Mouse (Mus musculus) liver, embryonic 12.5 days (tissue): ENCODE data around the gene Prm1. TPM values are rescaled to one million over a fixed set of nuclear protein-coding genes. Genes with fewer than 3 reads are reported as not detected.

Experiments
- ATAC-seq: fragments of 200-750 bp; cut with Nextera tagmentation; 2 replicates; pipeline ENCODE4 v1.8.0; 2017; ENCODE audit warnings: moderate number of reproducible peaks, mild to moderate bottlenecking, moderate library complexity
- H3K27ac ChIP-seq: fragments of 300-500 bp; sonication (generic); 2 replicates; pipeline ENCODE4 v1.5.1; 2016; ENCODE audit warnings: mild to moderate bottlenecking
- H3K27me3 ChIP-seq: fragments of 300-500 bp; sonication (generic); replicated peaks from 2 replicates; pipeline ENCODE4 v1.6.1; 2016; ENCODE audit warnings: mild to moderate bottlenecking, moderate library complexity
- H3K36me3 ChIP-seq: fragments of 300-500 bp; sonication (generic); 2 replicates; pipeline ENCODE4 v1.6.1; 2016; ENCODE audit warnings: mild to moderate bottlenecking, moderate library complexity
- H3K4me1 ChIP-seq: fragments of 300-500 bp; sonication (generic); 2 replicates; pipeline ENCODE4 v1.6.1; 2016
- H3K4me2 ChIP-seq: fragments of 300-500 bp; sonication (generic); 2 replicates; pipeline ENCODE4 v1.6.1; 2016; ENCODE audit warnings: mild to moderate bottlenecking, moderate library complexity
- H3K4me3 ChIP-seq: fragments of 300-500 bp; sonication (generic); 2 replicates; pipeline ENCODE4 v1.5.1; 2016; ENCODE audit warnings: mild to moderate bottlenecking, moderate library complexity
- H3K9ac ChIP-seq: fragments of 300-500 bp; sonication (generic); 2 replicates; pipeline ENCODE4 v1.6.1; 2016; ENCODE audit warnings: mild to moderate bottlenecking, moderate library complexity
- H3K9me3 ChIP-seq: fragments of 300-500 bp; sonication (generic); replicated peaks from 2 replicates; pipeline ENCODE4 v1.6.1; 2016; ENCODE audit warnings: mild to moderate bottlenecking, moderate library complexity
- WGBS: fragments of 180-500 bp; shearing (Covaris S2); methylation state at CpG from one replicate; pipeline ENCODE4 v1.1.7; 2016; ENCODE audit not compliant: insufficient replicate concordance; 5-methylcytosine and 5-hydroxymethylcytosine counted together
- polyA plus RNA-seq: library from polyadenylated mRNA; unstranded; fragments of >200 nt; fragmentation: Nextera tagmentation; extraction: Ambion mirVana; gene quantifications from 2 replicates; pipeline ENCODE4 v1.2.1, GENCODE M21; 2016

Gene Prm1
- polyA plus RNA-seq, 1 experiment from 2014 or later = not detected

DNA sequence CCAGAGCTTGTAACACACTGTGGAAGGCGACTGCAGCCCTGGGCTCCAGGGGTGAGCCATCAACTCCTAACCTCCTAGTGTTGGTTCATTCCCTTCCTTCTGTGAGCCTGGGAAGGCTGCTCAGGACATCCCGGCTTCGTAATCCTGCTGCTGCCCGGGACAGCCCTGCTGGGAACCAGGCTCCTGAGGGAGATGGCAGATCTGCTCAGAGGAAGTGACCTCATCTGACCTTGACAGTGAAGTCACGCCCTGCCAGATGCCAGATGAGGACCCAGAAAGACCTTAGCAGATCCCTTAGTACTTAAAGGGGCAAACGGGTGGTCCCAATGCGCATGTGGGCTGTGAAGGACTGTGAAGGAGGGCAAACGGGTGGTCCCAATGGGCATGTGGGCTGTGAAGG lies 44.5 kb downstream of the Prm1 start:
- Histone ChIP-seq H3K4me3 (no peak overlapping the region), H3K4me2 (no peak overlapping the region), H3K9ac (no peak overlapping the region), H3K4me1 (peaks cover 7% of the 10 kb centered on the region; the same call in 1 of the 2 replicates), H3K27ac (no peak overlapping the region), H3K9me3 (no peaks in the 10 kb centered on the region), H3K36me3 (no peaks in the 10 kb centered on the region), H3K27me3 (peaks cover 19% of the 10 kb centered on the region)
- whole genome bisulfite sequencing = 43% methylated on average over 8 of the region's 8 CpGs
- no peak for ATAC-seq

DNA sequence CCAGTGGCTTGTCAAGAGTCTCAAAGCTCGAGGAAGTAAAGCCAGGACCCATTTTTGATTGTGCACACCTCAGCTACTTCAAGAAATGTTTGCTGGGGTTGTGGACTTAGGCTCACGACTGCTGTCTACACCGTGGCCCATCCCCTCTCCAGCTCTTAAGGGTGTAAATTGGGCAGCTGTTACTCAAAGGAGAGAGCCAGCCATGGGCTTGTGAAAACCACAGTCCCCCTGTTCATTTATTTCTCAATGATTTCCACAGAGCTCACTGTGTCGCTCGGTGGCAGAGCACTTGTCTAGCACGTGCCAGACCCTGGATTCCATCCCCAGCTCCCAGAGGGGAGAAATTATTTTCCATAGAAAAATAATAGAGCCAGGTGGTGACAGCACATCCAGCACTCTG lies 49.5 kb downstream of the Prm1 start:
- ATAC-seq = no peak
- no peaks in the 10 kb centered on the region for H3K9me3 ChIP-seq
- peaks cover 14% of the 10 kb centered on the region for H3K27me3 ChIP-seq
- no peak overlapping the region for H3K27ac ChIP-seq
- 51% methylated on average over 6 of the region's 6 CpGs for WGBS
- H3K4me3 ChIP-seq = no peak overlapping the region
- no peaks in the 10 kb centered on the region for H3K36me3 ChIP-seq
- peaks cover 4% of the 10 kb centered on the region; the same call in 1 of the 2 replicates for H3K4me1 ChIP-seq
- H3K9ac ChIP-seq = no peak overlapping the region
- no peak overlapping the region for H3K4me2 ChIP-seq

DNA sequence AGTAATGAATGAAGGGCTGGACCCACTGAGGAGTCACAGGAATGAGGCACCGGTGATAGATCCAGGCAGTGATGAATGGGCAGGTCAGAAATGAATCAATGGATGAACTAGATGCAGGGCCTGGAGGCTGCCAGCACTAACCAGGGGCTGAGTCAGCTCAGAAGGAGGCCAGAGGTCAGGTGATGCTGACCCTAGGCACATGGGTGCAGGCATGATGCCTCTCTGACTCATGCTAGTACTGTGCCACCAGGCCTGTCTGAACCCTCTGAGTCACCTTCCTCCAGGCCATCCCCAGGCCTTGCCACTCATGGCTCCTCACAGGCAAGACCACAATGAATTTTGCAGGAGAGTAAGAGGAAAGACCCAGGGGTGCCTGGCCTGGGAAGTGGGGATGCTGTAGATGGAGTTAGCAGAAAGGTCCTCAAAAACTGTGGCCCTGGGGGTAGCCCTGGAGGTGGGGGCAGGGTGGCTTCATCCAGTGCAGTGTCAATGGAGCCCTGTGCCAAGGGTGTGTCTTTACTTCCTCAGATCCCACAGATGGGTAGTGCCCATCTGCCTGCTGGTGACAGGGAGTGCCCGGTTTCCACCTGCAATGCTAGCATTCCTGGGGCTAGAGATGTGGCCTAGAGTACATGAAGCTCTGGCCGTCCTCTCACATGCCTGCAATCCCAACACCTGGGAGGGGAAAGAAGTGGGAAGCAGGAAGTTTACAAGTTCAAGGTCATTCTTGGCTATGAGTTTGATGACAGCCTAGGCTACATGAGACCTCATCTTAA lies 50.9 kb downstream of the Prm1 start:
- 72% methylated on average over 3 of the region's 3 CpGs for WGBS
- H3K4me2 ChIP-seq = no peak overlapping the region
- H3K27ac ChIP-seq = no peak overlapping the region
- peaks cover 13% of the 10 kb centered on the region; the same call in 1 of the 2 replicates for H3K27me3 ChIP-seq
- H3K4me3 ChIP-seq = no peak overlapping the region
- H3K9ac ChIP-seq = no peak overlapping the region
- no peaks in the 10 kb centered on the region for H3K36me3 ChIP-seq
- ATAC-seq = peak; percentile 22; the same call in 1 of the 2 replicates
- H3K9me3 ChIP-seq = no peaks in the 10 kb centered on the region
- no peaks in the 10 kb centered on the region for H3K4me1 ChIP-seq

DNA sequence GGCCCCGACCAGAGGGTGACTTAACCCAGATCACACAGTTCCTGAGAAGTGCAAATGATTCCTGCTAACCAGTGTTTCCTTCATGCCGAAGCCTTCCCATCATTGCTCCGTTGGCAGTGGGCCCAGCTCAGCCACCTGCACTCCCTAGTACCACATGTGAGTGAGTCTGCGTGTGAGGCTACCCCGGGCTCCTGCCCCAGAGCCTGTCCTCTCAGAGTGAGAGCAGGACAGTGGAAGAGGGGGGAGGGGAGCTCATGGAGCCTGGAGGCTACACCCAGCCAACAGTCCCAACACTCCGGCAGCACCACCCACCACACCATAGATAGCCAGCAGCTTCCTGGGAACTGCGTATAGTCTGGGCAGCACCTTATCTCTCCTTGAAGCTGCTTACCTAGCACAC lies 55.8 kb downstream of the Prm1 start:
- no peak for ATAC-seq
- WGBS = 56% methylated on average over 7 of the region's 7 CpGs

DNA sequence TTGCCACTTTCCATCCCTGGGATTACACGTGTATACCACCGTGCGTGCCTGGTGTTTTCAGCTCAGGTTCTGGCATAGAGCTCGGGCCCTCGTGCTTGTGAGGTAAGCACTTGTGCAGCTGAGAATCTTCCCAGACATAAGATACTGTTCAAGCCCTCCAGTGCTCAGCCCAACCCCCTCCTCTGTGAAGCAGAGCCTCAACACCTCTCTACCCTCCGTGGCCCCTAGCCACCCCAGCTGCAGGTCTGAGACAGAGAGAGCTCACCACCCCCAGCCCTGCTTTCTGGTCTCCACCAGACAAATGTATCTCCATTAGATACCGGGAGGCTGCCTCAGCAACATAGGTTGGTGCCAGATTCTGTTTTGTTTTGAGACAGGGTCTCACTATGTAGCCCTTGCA lies 56.4 kb downstream of the Prm1 start:
- Histone ChIP-seq H3K4me1 (no peaks in the 10 kb centered on the region), H3K27me3 (0 out of 2 replicates have a peak, but pooled peaks cover 9% of the 10 kb centered on the region), H3K9me3 (no peaks in the 10 kb centered on the region), H3K9ac (no peak overlapping the region), H3K36me3 (no peaks in the 10 kb centered on the region), H3K4me2 (no peak overlapping the region), H3K27ac (no peak overlapping the region), H3K4me3 (no peak overlapping the region)
- WGBS = 47% methylated on average over 7 of the region's 7 CpGs
- ATAC-seq = no peak

More for the DNA sequence above, 55.8 kb downstream of the Prm1 start:
- no peak overlapping the region for H3K27ac ChIP-seq
- no peak overlapping the region for H3K4me2 ChIP-seq
- H3K9me3 ChIP-seq = no peaks in the 10 kb centered on the region
- 0 out of 2 replicates have a peak, but pooled peaks cover 13% of the 10 kb centered on the region for H3K27me3 ChIP-seq
- no peak overlapping the region for H3K9ac ChIP-seq
- H3K4me1 ChIP-seq = no peaks in the 10 kb centered on the region
- no peak overlapping the region for H3K4me3 ChIP-seq
- no peaks in the 10 kb centered on the region for H3K36me3 ChIP-seq

Other genes with a start within 250 kb of the Prm1 start
- gene Socs1, start 20.3 kb downstream of the Prm1 start, polyA plus RNA-seq = 1.8 TPM in 2 replicates
- not detected in 2 replicates for gene Tnp2, start 17.2 kb downstream of the Prm1 start, polyA plus RNA-seq
- gene Prm3, start 14.9 kb downstream of the Prm1 start, polyA plus RNA-seq = not detected in 2 replicates
- gene Prm2, start 9.7 kb downstream of the Prm1 start, polyA plus RNA-seq = not detected in 2 replicates
- gene Gm11172, start 7.1 kb upstream of the Prm1 start, polyA plus RNA-seq = not detected in 2 replicates
- gene Rmi2, start 29.2 kb upstream of the Prm1 start, polyA plus RNA-seq = 3.4 and 3.8 TPM in 2 replicates